Mouse (Mus musculus) hindbrain, embryonic 11.5 days (tissue): ENCODE measurements around the gene Luc7l3. TPM values are rescaled to one million over a fixed set of nuclear protein-coding genes. Genes with fewer than 3 reads are reported as not detected.

Source experiments
- ATAC-seq: fragments of 200-750 bp; cut with Nextera tagmentation; 2 replicates; pipeline ENCODE4 v1.8.0; 2017; ENCODE audit warnings: mild to moderate bottlenecking, moderate TSS enrichment, moderate library complexity; ENCODE audit not compliant: low FRiP score
- DNase-seq: peaks from one replicate; pipeline ENCODE4 v3.0.0-alpha.2; 2015; ENCODE audit warnings: low spot score
- H3K27ac ChIP-seq: fragments of 300-500 bp; sonication (generic); 2 replicates; pipeline ENCODE4 v1.5.1; 2014; ENCODE audit warnings: mild to moderate bottlenecking, low read depth, low read length
- H3K27me3 ChIP-seq: fragments of 300-500 bp; sonication (generic); 2 replicates; pipeline ENCODE4 v1.6.1; 2014; ENCODE audit warnings: mild to moderate bottlenecking, low read length, moderate library complexity, mixed read lengths; ENCODE audit not compliant: control insufficient read depth, insufficient read depth
- H3K36me3 ChIP-seq: fragments of 300-500 bp; sonication (generic); 2 replicates; pipeline ENCODE4 v1.6.1; 2014; ENCODE audit warnings: mild to moderate bottlenecking, low read length, moderate library complexity, mixed read lengths; ENCODE audit not compliant: control insufficient read depth, insufficient read depth
- H3K4me1 ChIP-seq: fragments of 300-500 bp; sonication (generic); replicated peaks from 2 replicates; pipeline ENCODE4 v1.6.1; 2014; ENCODE audit warnings: low read length, mixed read lengths; ENCODE audit not compliant: control insufficient read depth, insufficient read depth
- H3K4me2 ChIP-seq: fragments of 300-500 bp; sonication (generic); replicated peaks from 2 replicates; pipeline ENCODE4 v1.6.1; 2014; ENCODE audit warnings: mild to moderate bottlenecking, low read depth, low read length
- H3K4me3 ChIP-seq: fragments of 300-500 bp; sonication (generic); 2 replicates; pipeline ENCODE4 v1.5.1; 2014; ENCODE audit warnings: low read depth, low read length
- H3K9ac ChIP-seq: fragments of 300-500 bp; sonication (generic); 2 replicates; pipeline ENCODE4 v1.6.1; 2014; ENCODE audit warnings: low read depth, low read length
- H3K9me3 ChIP-seq: fragments of 300-500 bp; sonication (generic); 2 replicates; pipeline ENCODE4 v1.6.1; 2016; ENCODE audit warnings: low read length; ENCODE audit not compliant: control insufficient read depth
- WGBS: fragments of 180-500 bp; shearing (Covaris S2); extraction: QIAGEN DNeasy Blood & Tissue Kit; methylation state at CpG from one replicate; pipeline ENCODE4 v1.1.7; 2014; 5-methylcytosine and 5-hydroxymethylcytosine counted together
- polyA plus RNA-seq: library from polyadenylated mRNA; unstranded; fragments of >200 nt; fragmentation: Nextera tagmentation; extraction: Ambion mirVana; gene quantifications from 2 replicates; pipeline ENCODE4 v1.2.1, GENCODE M21; 2014

The Luc7l3 gene
- polyA plus RNA-seq, 1 experiment from 2014 or later, result 125 TPM

DNA sequence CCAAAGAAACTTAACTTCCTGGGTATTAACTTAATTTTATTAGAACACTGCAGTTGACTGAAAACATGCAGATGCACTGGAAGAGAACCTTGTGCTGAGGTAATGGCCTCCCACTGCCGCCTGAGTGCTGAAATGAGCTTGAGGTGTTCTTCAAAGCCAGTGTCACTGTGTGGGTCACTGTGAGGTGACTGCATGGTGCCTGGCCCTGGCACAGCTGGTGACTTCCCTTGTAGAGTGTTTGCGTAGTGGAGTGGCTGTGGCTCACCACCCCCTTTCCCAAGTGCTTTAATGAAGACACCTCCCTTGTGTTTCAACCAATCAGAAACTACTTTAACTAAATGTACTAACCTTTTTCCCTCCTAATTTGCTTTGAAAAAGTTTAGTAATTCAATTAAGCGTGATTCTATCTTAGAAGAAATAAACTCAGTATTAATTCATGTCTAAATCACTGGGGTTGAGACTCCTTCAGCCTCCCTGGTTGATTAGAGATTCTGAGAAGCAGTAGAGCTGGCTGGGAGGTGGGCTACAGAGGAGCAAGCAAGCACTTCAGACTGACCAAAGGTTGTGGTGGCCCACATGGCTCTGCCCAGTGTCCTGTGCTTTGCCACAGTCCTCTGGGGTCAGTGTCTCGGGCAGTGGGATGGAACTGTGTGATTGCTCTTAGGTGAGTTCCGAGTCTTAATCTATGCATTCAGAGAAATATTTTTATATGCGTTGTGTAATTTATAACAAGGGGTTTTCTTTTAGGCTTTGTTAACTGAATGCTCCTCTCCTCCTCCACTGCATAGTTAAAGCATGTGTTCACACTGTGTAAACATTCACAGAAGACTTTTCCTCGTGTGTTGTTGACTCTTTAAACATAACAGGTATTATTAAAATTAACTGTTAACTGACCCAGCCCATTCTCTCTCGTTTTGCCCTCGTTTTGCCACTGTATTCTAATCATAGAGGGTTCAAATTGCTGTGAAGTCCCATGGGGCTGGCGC lies 19.5 kb upstream of the Luc7l3 start:
- Histone ChIP-seq H3K4me3 (no peak overlapping the region), H3K4me2 (no peak overlapping the region), H3K9me3 (no peaks in the 10 kb centered on the region), H3K36me3 (peaks cover 6% of the 10 kb centered on the region), H3K27ac (no peak overlapping the region), H3K9ac (no peak overlapping the region), H3K4me1 (peaks cover 5% of the 10 kb centered on the region), H3K27me3 (no peaks in the 10 kb centered on the region)
- DNase-seq, result no peak
- no peak for ATAC-seq
- WGBS, result 62% methylated on average over 10 of the region's 10 CpGs

DNA sequence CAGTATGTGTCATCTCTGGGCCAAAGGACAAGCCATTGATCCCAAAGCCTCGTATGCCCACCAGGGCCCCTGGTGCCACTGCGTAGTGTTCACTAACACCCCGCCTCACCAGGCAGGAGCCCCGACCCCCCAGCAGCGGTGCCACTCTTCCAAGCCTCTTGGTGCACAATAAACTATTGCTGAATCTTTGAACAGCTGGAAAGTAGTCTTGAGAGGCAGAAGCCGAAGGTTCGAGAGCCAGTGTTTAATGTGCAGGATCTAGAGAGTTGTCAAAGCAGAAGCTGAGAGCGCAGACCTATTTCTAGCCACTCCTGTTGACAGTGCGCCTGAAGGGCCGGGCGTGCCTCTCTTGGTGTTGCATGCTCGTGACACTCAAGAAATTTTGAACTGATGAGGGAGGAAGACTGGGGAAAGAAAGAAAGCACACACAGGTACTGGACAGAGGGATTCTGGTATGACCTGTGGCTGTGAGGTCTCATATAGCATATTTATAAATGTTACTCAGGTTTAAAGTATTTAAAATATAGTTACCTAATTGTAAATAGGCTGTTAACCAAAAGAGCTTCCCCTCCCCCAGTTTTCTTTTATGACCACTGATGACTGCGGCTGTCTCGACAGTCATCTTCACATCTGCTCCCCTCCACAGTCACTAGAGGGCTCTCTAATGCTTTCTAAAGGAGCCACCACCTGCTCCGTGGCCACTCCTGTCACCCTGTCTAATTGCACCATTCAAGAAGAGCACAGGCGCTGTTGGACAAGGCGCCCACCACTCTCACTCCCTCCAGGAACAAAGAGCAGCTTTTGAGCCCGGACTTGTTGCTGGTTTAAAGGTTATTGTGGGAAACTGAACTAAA lies 18.2 kb upstream of the Luc7l3 start:
- DNase-seq (peak; percentile 79), ATAC-seq (peak; percentile 80)
- Histone ChIP-seq H3K36me3 (peaks cover 6% of the 10 kb centered on the region), H3K9me3 (no peaks in the 10 kb centered on the region), H3K27ac (no peak overlapping the region), H3K27me3 (no peaks in the 10 kb centered on the region), H3K4me2 (no peak overlapping the region), H3K9ac (no peak overlapping the region), H3K4me1 (peaks cover 5% of the 10 kb centered on the region), H3K4me3 (no peak overlapping the region)
- WGBS, result 58% methylated on average over 18 of the region's 18 CpGs

DNA sequence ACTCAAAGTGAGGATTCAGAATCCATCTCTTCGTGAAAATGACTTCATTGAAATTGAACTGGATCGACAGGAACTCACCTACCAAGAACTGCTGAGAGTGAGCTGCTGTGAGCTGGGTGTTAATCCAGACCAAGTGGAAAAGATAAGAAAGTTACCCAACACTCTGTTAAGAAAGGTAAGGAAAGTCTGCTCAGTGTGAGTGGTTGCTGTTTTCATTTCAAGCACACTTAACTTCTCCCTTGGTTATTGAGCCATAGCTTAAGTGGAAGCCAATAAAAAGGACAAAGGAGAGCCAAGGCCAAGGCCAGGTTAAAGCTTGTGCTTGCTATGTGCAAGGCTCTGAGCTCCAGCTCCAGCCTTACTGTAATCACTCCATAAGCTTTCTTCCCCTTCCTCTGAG lies 16.6 kb upstream of the Luc7l3 start:
- no peak overlapping the region for H3K4me2 ChIP-seq
- H3K27ac ChIP-seq, result no peak overlapping the region
- peaks cover 5% of the 10 kb centered on the region; the same call in 1 of the 2 replicates for H3K4me1 ChIP-seq
- no peaks in the 10 kb centered on the region for H3K9me3 ChIP-seq
- no peak overlapping the region for H3K4me3 ChIP-seq
- no peak for ATAC-seq
- WGBS, result 90% methylated on average over 2 of the region's 2 CpGs
- no peak for DNase-seq
- H3K27me3 ChIP-seq, result no peaks in the 10 kb centered on the region
- no peak overlapping the region for H3K9ac ChIP-seq
- H3K36me3 ChIP-seq, result peaks cover 11% of the 10 kb centered on the region

DNA sequence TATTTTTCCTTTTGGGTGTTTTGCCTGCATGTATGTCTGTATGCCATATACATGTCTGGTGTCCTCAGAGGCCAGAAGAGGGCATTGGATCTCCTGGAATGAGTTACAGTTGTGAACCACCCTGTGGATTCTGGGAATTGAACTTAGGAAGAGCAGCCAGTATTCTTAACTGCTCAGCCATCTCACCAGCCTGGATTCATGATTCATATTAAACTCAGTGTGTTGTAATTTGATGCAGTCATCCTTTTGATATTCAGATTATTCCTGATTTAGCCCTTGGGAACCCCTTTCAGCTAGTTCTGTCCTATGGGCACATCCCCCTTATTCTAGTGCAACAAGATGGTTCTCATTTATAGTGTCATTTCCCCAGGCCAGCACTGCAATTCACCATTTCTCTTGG lies 14.8 kb upstream of the Luc7l3 start:
- DNase-seq (no peak), ATAC-seq (no peak)
- no peak overlapping the region for H3K4me3 ChIP-seq
- no peak overlapping the region for H3K27ac ChIP-seq
- H3K4me2 ChIP-seq, result no peak overlapping the region
- no peak overlapping the region for H3K9ac ChIP-seq
- H3K36me3 ChIP-seq, result peaks cover 11% of the 10 kb centered on the region
- H3K27me3 ChIP-seq, result no peaks in the 10 kb centered on the region
- no peaks in the 10 kb centered on the region for H3K4me1 ChIP-seq
- no peaks in the 10 kb centered on the region for H3K9me3 ChIP-seq

DNA sequence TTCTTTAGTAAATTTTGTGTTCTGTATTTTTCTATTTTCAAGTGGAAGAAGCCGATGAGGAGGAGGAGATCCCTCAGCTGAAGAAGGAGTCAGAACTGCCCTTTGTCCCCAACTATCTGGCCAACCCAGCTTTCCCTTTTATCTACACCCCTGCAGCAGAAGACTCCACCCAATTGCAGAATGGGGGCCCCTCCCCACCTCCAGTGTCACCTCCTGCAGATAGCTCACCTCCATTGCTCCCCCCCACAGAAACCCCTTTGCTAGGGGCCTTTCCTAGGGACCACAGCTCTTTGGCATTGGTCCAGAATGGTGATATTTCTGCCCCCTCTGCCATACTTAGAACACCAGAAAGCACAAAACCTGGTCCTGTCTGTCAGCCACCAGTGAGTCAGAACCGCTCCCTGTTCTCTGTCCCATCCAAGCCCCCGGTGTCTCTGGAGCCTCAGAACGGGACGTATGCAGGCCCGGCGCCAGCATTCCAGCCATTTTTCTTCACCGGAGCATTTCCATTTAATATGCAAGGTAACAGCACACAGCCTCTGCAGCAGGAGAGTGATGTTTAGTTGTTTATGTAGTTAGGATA lies 12.7 kb upstream of the Luc7l3 start:
- DNase-seq (no peak), ATAC-seq (no peak)
- no peak overlapping the region for H3K4me2 ChIP-seq
- H3K27ac ChIP-seq, result no peak overlapping the region
- peaks cover 11% of the 10 kb centered on the region for H3K36me3 ChIP-seq
- H3K9me3 ChIP-seq, result no peaks in the 10 kb centered on the region
- 90% methylated on average over 8 of the region's 8 CpGs for WGBS
- H3K4me3 ChIP-seq, result no peak overlapping the region
- H3K4me1 ChIP-seq, result no peaks in the 10 kb centered on the region; the same call in 1 of the 2 replicates
- H3K9ac ChIP-seq, result no peak overlapping the region
- no peaks in the 10 kb centered on the region for H3K27me3 ChIP-seq

DNA sequence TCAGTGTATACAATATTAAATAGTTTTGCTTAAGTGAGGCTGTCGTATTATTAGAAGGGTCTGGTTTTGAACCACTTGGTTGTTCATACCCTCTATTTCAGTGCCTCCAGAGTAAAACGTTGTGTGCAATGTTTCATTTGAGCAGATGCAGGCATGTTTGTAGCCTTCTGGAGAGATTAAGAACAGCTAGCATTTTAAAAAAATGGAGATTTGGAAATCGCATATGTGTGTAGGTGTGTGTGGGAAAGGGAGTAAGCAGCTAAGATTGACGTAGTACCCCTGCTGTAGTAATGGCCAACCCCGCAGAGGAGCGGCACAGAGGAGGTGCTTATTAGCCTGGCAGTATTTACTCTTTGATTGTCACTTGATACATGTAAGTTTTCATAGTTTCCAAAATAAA lies 10.9 kb upstream of the Luc7l3 start:
- Histone ChIP-seq H3K27me3 (no peaks in the 10 kb centered on the region), H3K9ac (no peak overlapping the region), H3K36me3 (peaks cover 6% of the 10 kb centered on the region; the same call in 1 of the 2 replicates), H3K4me3 (no peak overlapping the region), H3K4me2 (no peak overlapping the region), H3K27ac (no peak overlapping the region), H3K4me1 (no peaks in the 10 kb centered on the region; the same call in 1 of the 2 replicates), H3K9me3 (no peaks in the 10 kb centered on the region)
- ATAC-seq (no peak), DNase-seq (no peak)
- WGBS, result 97% methylated on average over 6 of the region's 6 CpGs

DNA sequence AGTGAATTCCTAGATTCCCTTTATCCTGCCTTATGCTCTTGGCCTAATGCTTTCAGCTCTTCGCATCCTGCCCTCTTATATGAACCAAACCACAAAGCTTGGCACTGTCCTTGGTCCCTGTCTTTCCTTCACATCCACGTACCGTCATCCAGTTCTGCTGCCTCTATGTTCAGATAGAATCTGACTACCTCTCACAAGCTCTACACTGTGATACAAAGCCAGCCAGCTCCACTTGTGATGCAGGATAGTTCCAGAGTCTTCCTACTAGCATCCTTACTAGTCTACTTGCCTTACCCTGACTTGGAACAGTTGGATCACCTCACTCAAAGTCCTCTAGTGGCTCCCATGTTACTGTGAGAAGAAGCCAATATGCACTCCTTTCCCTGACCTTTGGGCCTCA lies 8.4 kb upstream of the Luc7l3 start:
- no peaks in the 10 kb centered on the region for H3K27me3 ChIP-seq
- H3K36me3 ChIP-seq, result peaks cover 6% of the 10 kb centered on the region; the same call in 1 of the 2 replicates
- H3K9me3 ChIP-seq, result no peaks in the 10 kb centered on the region
- H3K4me2 ChIP-seq, result no peak overlapping the region
- 91% methylated on average over 3 of the region's 3 CpGs for WGBS
- no peaks in the 10 kb centered on the region; the same call in 1 of the 2 replicates for H3K4me1 ChIP-seq
- ATAC-seq (no peak), DNase-seq (no peak)
- no peak overlapping the region for H3K4me3 ChIP-seq
- H3K9ac ChIP-seq, result no peak overlapping the region
- H3K27ac ChIP-seq, result no peak overlapping the region

DNA sequence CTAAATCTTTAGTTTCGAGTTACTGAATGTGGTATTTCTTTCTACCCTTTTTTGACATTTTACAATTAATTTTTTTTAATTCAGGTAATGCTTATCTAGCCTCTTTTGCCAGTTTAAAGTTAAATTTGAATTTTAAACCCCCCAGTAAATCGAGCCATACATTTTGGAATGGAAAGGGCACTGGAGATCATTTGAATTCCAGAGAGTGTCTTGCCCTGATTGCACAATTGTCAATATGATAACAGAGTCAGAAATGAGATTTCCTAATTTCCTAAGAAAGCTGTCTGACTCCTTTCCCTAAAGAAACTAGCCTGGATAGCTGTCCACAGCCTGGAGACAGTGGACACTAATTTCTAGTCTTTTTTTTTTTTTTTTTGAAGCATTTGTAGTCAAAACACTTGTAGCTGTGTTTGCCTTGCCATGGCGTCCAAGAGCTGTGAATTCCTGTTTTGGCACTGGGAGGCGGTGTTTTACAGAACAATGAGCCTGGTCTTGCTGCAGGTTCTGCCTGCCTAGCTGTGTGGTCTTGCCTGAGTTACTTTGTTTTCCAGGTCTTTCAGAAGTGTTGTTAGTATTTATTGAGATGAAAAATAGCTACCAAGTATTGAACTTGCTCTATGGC lies 7.6 kb upstream of the Luc7l3 start:
- 56% methylated on average over 4 of the region's 4 CpGs for WGBS
- H3K9ac ChIP-seq, result no peak overlapping the region
- H3K4me3 ChIP-seq, result no peak overlapping the region
- no peaks in the 10 kb centered on the region for H3K27me3 ChIP-seq
- H3K27ac ChIP-seq, result no peak overlapping the region
- H3K4me1 ChIP-seq, result no peaks in the 10 kb centered on the region; the same call in 1 of the 2 replicates
- H3K9me3 ChIP-seq, result no peaks in the 10 kb centered on the region
- DNase-seq (peak; percentile 53), ATAC-seq (no peak)
- peaks cover 2% of the 10 kb centered on the region; the same call in 1 of the 2 replicates for H3K36me3 ChIP-seq
- no peak overlapping the region for H3K4me2 ChIP-seq
